Mouse (Mus musculus): Measurements from ENCODE around the gene Fbxo44.

- TF ChIP-seq CTCF (conservative IDR thresholded peaks at IDR 0.05; ENCODE audit: insufficient read depth, insufficient read length, low read depth, low read length) (no peak), POLR2A (IDR thresholded peaks at IDR 0.05; ENCODE audit: low read depth, low read length) (no peak)
Measured at GRCm38 (mm10) chr4:148130561-148131413, 29.5 kb downstream of the Fbxo44 start, which contains the start of gene Draxin.

All from kidney, adult 2 months (tissue).